Mouse (Mus musculus): ENCODE measurements around the gene Parp8.

Gene Parp8

GRCm38 (mm10) chr13:116870221-116870620 is 155.1 kb downstream of the Parp8 start:
- DNase-seq (ENCODE audit: low spot score in 2 of 2): no peak

- no peak for DNase-seq (ENCODE audit: low spot score in 2 of 2)
Observed at GRCm38 (mm10) chr13:116843937-116844336, 181.4 kb downstream of the Parp8 start.

GRCm38 (mm10) chr13:116830984-116831383 is 194.4 kb downstream of the Parp8 start:
- DNase-seq (ENCODE audit: low spot score in 2 of 2): no peak

GRCm38 (mm10) chr13:116829015-116829414 is 196.3 kb downstream of the Parp8 start:
- DNase-seq (ENCODE audit: low spot score in 2 of 2): no peak

- no peak for DNase-seq (ENCODE audit: low spot score in 2 of 2)
Observed at GRCm38 (mm10) chr13:116811456-116811855, 213.9 kb downstream of the Parp8 start.
